Mouse (Mus musculus): ENCODE results near the gene Rnd1. TPM values are rescaled to one million over a fixed set of nuclear protein-coding genes. Genes with fewer than 3 reads are reported as not detected.

Rnd1 gene
- polyA plus RNA-seq, 1 experiment = not detected

DNA sequence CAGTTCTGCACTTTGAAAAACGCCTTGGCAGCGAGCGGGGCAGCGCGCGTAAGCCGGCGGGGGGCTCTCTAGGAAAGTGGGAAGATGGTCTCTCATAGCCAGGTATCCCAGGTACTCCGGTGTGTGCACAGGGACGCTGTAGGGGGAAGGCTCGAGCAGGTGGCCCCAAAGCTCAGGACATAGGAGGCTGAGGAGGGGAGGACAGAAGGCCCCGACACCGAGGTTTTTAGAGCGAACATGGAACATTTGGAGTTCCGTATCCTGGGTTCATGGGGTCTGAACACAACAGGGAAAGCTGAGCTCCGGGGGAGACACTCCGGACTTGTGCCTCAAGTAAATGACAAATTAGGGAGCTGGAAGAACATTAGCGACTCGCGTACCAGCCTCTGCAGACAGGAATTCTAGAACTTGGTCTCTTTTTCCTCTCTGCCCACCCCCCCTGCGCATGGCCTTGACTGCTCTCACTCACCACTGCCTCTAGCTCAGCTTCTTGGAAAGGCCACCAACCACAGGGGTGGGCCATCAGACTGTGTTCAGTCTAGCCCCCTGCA lies 41.9 kb downstream of the Rnd1 start:
- Histone ChIP-seq H3K4me3 (replicated peaks) (no peak overlapping the region), H3K27me3 (ENCODE audit: control insufficient read depth) (peaks cover 99% of the 10 kb centered on the region), H3K36me3 (ENCODE audit: control insufficient read depth) (no peaks in the 10 kb centered on the region), H3K9me3 (ENCODE audit: control insufficient read depth, low read length) (peaks cover 14% of the 10 kb centered on the region; the same call in 1 of the 2 replicates), H3K4me1 (ENCODE audit: control insufficient read depth) (peaks cover 21% of the 10 kb centered on the region)
- TF ChIP-seq TAL1 (IDR thresholded peaks at IDR 0.05; ENCODE audit: low read length) (no peak), GATA1 (IDR thresholded peaks at IDR 0.05; ENCODE audit: low read length) (no peak)

DNA sequence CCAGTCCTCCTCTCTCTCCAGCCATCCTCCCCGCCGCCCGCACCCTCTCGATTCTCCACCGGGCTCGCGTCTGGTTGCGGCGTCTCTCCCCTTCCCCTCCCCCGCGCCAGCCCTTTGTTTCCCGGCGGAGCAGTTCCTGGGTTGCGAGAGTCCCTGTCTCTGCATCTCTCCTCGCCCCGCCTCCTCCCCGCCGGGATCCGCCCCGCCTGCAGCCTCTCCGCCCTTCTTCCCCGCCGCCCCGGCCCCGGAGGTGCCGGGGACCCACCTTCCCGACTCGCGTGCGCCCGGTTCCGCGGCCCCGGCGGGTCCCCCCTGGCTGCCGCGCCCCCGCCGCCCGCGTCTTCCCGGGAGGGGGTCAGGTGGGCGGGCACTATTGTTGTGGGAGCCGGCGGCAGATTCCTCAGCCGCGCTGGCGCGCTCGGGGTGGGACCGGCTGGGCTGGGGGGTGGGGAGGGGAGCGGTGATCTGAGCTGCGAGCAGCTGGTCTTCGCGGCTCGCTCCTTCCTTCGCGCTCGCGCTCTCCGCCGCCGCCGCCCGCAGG lies 42.6 kb downstream of the Rnd1 start:
- Histone ChIP-seq H3K4me1 (ENCODE audit: control insufficient read depth) (peaks cover 19% of the 10 kb centered on the region), H3K9me3 (ENCODE audit: control insufficient read depth, low read length) (peaks cover 14% of the 10 kb centered on the region; the same call in 1 of the 2 replicates), H3K36me3 (ENCODE audit: control insufficient read depth) (no peaks in the 10 kb centered on the region), H3K27me3 (ENCODE audit: control insufficient read depth) (peaks cover 99% of the 10 kb centered on the region), H3K4me3 (replicated peaks) (peak overlapping the region; percentile 45)
- no peak for TF ChIP-seq GATA1 (IDR thresholded peaks at IDR 0.05; ENCODE audit: low read length)
- no peak for TF ChIP-seq TAL1 (IDR thresholded peaks at IDR 0.05; ENCODE audit: low read length)

DNA sequence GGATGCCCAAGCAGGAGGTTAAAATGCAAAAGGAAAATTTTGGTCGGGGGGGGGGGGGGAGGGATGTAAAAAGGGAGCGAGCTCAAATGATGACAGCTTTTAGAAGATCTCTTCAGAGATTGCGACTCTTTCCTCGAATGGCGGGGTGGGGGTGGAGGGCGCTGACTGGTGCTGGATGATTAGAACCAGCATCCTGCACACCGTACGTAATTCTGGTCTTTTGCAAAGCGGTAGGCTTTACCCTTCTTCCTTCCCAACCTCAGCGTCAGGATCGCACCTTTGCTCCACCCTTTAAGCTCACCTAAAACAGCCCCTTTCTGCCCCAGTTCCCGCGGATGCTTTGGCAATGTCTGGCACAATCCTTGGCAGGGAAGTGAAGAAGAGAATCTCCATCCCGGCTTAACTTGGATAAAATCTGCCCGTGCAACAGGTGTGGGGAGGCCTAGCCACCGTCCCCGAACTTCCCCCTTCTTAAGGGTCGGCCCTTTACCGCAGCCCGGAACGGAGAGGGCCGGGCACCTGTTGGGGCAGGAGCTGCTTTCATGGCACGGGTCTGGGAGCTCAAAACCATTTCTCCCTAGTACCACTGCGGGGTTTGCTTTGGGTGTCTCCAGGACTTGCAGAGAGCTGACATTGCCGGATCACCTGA lies 43.3 kb downstream of the Rnd1 start:
- Histone ChIP-seq H3K4me1 (ENCODE audit: control insufficient read depth) (peaks cover 19% of the 10 kb centered on the region), H3K27me3 (ENCODE audit: control insufficient read depth) (peaks cover 99% of the 10 kb centered on the region)
- TF ChIP-seq GATA1 (IDR thresholded peaks at IDR 0.05; ENCODE audit: low read length) = no peak
- no peak for TF ChIP-seq TAL1 (IDR thresholded peaks at IDR 0.05; ENCODE audit: low read length)

DNA sequence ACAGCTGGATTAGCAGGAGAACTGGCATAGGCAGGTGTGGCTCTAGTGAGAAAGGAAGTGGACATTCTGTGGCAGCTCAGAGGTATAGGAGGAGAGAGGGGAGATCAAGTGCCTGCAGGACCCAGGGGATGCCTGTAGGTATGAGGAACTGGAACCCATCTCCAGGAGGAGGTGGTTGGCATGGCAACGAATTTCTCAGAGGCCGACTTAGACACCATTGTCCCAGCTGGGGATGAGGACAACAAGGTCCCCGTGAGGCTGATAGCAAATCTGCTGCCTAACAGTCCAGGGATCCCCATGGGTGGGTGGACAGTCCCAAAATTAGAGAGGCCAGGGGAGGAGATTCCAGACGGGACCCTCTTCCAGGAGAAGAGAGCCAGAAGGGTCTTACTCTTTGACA lies 44.3 kb downstream of the Rnd1 start:
- Histone ChIP-seq H3K36me3 (ENCODE audit: control insufficient read depth) (no peaks in the 10 kb centered on the region), H3K9me3 (ENCODE audit: control insufficient read depth, low read length) (peaks cover 17% of the 10 kb centered on the region; the same call in 1 of the 2 replicates), H3K27me3 (ENCODE audit: control insufficient read depth) (peaks cover 100% of the 10 kb centered on the region), H3K4me3 (replicated peaks) (no peak overlapping the region), H3K4me1 (ENCODE audit: control insufficient read depth) (peaks cover 19% of the 10 kb centered on the region)
- TF ChIP-seq TAL1 (IDR thresholded peaks at IDR 0.05; ENCODE audit: low read length) (no peak), GATA1 (IDR thresholded peaks at IDR 0.05; ENCODE audit: low read length) (no peak)

More for the DNA sequence above, 43.3 kb downstream of the Rnd1 start:
- no peaks in the 10 kb centered on the region for H3K36me3 ChIP-seq (ENCODE audit: control insufficient read depth)
- peaks cover 14% of the 10 kb centered on the region; the same call in 1 of the 2 replicates for H3K9me3 ChIP-seq (ENCODE audit: control insufficient read depth, low read length)
- peak overlapping the region; percentile 45 for H3K4me3 ChIP-seq (replicated peaks)

DNA sequence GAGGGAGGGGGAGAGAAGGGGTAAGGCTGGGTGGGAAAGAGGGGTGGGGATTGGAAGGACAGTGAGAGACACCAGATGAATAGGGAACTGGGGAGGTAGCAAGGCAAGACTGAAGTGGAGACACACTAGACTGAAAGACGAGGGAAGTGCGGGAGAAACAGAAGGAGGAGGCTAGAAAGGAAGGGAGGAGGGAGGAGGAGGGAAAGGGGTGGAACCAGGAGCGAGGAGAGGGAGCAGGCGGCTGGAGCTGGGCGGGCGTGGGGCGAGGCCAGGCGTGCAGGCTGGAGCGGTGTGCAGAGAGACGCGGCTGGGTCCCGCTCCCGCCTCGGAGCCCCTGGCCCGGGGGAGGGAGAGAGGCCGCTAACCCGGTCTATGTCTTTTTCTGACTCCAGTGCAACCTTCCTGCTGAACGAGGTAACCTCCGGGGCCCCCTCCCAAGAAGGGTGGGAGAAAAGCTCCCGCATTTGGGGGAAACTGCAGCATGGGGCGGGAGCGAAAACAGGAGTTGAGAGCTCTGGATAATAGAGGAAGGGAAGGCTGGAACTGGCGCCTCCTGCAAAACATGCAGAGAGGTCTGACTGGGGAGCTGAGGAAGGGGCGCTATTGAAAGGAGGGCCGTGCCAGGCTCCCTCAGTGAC lies 45.0 kb downstream of the Rnd1 start:
- peaks cover 19% of the 10 kb centered on the region for H3K4me1 ChIP-seq (ENCODE audit: control insufficient read depth)
- TF ChIP-seq TAL1 (IDR thresholded peaks at IDR 0.05; ENCODE audit: low read length) (no peak), GATA1 (IDR thresholded peaks at IDR 0.05; ENCODE audit: low read length) (no peak)
- H3K27me3 ChIP-seq (ENCODE audit: control insufficient read depth) = peaks cover 100% of the 10 kb centered on the region
- peaks cover 18% of the 10 kb centered on the region; the same call in 1 of the 2 replicates for H3K9me3 ChIP-seq (ENCODE audit: control insufficient read depth, low read length)
- H3K36me3 ChIP-seq (ENCODE audit: control insufficient read depth) = no peaks in the 10 kb centered on the region
- no peak overlapping the region for H3K4me3 ChIP-seq (replicated peaks)

DNA sequence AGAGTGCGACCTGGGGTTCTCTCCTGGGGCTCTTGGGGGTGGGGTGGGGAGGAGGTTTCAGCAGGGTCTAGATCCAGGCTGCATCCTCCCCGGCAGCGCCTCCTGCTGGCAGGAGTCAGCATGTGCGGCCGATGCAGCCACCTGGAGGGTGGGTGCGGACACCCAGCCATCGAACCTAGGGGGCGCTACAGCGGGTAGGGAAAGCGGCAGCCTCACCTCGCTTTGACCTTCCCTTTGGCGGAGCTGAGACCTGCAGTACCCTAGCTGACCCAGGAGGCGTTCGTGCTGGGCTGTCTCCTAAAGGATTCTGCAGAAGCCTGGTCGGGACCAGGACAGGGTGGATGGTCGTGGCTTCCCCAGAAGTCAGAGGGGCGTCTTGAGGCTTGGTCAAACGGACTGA lies 45.8 kb downstream of the Rnd1 start:
- H3K27me3 ChIP-seq (ENCODE audit: control insufficient read depth) = peaks cover 100% of the 10 kb centered on the region
- peaks cover 19% of the 10 kb centered on the region for H3K4me1 ChIP-seq (ENCODE audit: control insufficient read depth)
- H3K36me3 ChIP-seq (ENCODE audit: control insufficient read depth) = no peaks in the 10 kb centered on the region
- peaks cover 23% of the 10 kb centered on the region; the same call in 1 of the 2 replicates for H3K9me3 ChIP-seq (ENCODE audit: control insufficient read depth, low read length)
- H3K4me3 ChIP-seq (replicated peaks) = no peak overlapping the region
- TF ChIP-seq TAL1 (IDR thresholded peaks at IDR 0.05; ENCODE audit: low read length) = no peak
- no peak for TF ChIP-seq GATA1 (IDR thresholded peaks at IDR 0.05; ENCODE audit: low read length)

DNA sequence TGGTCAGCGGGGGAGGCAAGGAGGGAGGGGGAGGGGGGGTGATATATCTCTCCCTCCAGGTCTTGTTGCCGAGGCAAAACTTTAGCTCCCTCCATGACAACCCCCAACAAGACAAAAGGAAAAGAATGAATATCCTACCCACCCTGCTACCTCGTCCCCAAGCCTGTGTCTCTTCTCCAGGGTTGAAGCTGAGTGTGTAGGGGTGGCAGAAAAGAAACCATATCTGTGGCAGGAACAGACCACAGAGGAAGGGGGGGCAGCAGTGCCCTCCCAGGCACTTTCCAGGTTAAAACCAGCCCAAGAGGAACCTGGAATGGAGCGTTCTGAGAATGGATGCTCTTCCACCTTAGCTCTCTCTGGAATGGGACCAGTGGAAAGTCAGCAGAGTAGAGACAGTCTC lies 46.7 kb downstream of the Rnd1 start, which contains the start of gene Cacnb3:
Gene Cacnb3, plus strand, starts transcription at position 301 of the 400 bp plus-strand sequence.
- H3K4me3 ChIP-seq (replicated peaks) = no peak within 1 kb of the TSS
- TF ChIP-seq TAL1 (IDR thresholded peaks at IDR 0.05; ENCODE audit: low read length) = no peak
- no peak for TF ChIP-seq GATA1 (IDR thresholded peaks at IDR 0.05; ENCODE audit: low read length)

DNA sequence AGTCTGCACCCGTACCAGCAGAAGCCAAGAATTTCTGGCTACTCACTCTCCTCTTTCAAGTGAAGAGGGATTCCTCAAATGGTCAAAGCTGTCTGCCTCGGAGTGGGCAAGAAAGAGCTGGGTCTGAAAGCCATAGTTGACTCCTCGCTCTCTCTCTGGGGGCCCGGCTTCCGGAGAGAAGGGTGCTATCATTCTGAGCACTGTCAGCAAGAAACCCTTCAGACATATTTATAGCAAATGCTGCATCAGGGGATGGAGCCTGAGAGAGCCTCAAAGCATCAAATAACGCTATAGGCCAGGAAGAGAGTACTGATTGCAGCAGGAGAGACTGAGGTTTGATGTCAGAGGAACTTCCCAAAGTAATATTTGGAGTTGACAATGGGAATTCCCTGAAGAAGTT lies 47.8 kb downstream of the Rnd1 start:
- H3K9me3 ChIP-seq (ENCODE audit: control insufficient read depth, low read length) = peaks cover 21% of the 10 kb centered on the region; the same call in 1 of the 2 replicates
- H3K27me3 ChIP-seq (ENCODE audit: control insufficient read depth) = peaks cover 99% of the 10 kb centered on the region
- no peaks in the 10 kb centered on the region for H3K36me3 ChIP-seq (ENCODE audit: control insufficient read depth)
- no peak overlapping the region for H3K4me3 ChIP-seq (replicated peaks)
- H3K4me1 ChIP-seq (ENCODE audit: control insufficient read depth) = peaks cover 15% of the 10 kb centered on the region
- TF ChIP-seq TAL1 (IDR thresholded peaks at IDR 0.05; ENCODE audit: low read length) = no peak
- no peak for TF ChIP-seq GATA1 (IDR thresholded peaks at IDR 0.05; ENCODE audit: low read length)

More for the DNA sequence above, 46.7 kb downstream of the Rnd1 start, which contains the start of gene Cacnb3:
- peaks cover 22% of the 10 kb centered on the region; the same call in 1 of the 2 replicates for H3K9me3 ChIP-seq (ENCODE audit: control insufficient read depth, low read length)
- peaks cover 19% of the 10 kb centered on the region for H3K4me1 ChIP-seq (ENCODE audit: control insufficient read depth)
- H3K36me3 ChIP-seq (ENCODE audit: control insufficient read depth) = no peaks in the 10 kb centered on the region
- H3K27me3 ChIP-seq (ENCODE audit: control insufficient read depth) = peaks cover 100% of the 10 kb centered on the region
